Mouse (Mus musculus) liver, postnatal 0 days (tissue): ENCODE measurements around the gene Rgl1.

Experiments used
- CTCF ChIP-seq: sonication (generic); IDR thresholded peaks from 2 replicates; pipeline ENCODE4 v1.5.1; 2016; ENCODE audit warnings: antibody characterized with exemption, low read depth
- EP300 ChIP-seq: IDR thresholded peaks from 2 replicates; pipeline ENCODE4 v1.6.1; 2016; ENCODE audit warnings: antibody characterized with exemption, low read depth, mild to moderate bottlenecking

DNA sequence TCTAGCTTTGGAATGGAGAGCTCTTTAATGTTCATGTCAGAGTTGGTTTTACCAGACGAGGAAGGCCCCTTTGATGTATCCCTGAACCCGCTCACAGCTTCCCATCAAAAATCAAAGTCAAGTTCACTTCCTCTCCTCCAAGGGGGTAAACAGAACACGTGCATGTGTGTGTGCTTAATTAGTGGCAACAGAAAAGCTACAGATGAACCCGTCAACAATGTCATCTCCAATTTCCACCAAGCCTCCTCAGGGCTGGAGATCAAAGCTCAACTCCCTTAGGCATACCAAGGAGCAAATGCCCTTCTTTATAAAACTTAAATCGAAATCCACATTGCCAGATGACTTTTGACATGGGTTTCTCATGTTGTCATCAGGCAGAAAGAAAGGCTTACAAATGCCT is 191.1 kb downstream of the Rgl1 start:
- TF ChIP-seq CTCF (no peak), EP300 (no peak)
